Mouse (Mus musculus): ENCODE measurements around the gene C2cd5. TPM values are rescaled to one million over a fixed set of nuclear protein-coding genes. Genes with fewer than 3 reads are reported as not detected.

Gene C2cd5
- 9.6 and 12.0 TPM in 2 replicates for polyA plus RNA-seq (2012; rRNA removed)

DNA sequence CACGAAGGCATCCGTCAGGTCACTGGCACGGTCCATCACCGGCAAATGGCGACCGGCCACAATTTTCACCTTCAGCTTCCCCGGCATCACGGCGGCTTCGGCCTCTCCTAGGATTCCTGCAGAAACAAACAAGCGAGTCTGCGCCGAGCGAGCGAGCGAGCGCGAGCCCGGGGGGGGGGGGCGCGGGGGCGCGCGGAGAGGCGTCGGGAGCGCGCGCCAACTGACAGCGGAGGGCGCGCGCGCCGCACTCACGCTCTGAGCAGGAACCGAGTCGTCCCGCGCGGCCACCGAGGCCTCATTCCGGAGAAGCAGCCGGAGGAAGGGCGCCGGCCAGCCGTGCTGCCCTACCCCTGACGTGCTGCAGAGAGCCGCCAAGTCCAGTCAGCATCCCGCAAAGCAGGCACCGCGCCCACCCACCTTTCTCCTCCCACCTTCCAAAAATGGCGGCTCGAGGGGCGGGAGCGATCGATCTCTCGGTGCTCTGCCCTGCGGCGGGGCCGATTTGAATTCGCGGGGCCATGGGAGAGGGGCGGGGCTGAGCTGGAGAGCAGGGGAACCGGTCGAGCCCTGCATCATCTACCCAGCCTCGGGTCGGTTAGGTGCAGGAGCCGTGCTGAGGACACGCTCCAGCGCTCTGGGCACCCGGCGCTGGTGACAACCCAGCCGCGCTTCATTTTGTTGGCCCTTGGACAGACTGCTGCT, at the start of gene C2cd5:
TSS of gene C2cd5 (minus strand) at position 461 of the 702 bp plus-strand sequence.

DNA sequence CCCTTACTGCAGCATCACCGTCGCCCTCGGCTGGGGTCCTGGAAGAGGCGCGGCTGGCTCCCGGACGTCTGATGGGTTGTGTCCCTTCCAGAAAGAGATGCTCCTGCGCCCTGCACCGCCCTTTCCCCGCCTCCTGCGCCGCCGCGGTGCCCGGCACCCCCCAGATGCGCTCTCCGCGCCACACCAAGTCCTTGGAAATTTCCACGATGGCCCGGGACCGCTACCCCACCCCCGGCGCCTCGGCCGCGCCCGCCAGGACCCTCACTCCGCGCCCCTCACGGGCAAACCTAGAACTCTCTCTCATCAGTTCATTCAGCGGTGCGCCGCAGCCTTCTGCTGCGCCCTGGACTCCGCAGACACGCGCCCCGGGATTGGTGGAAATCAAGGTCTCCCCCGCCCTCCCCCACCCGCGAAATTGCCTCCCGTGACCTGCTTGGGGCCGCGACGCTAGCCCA, 135.8 kb downstream of the C2cd5 start, which contains the start of gene St8sia1:
TSS of gene St8sia1 (minus strand) at position 377 of the 455 bp plus-strand sequence.

Other genes starting within 250 kb of the C2cd5 start
- 0.04 and 0.07 TPM in 2 replicates for gene St8sia1, start 135.7 kb downstream of the C2cd5 start, polyA plus RNA-seq (2012; rRNA removed)
- 18.7 and 19.3 TPM in 2 replicates for gene Etnk1, start 67.1 kb upstream of the C2cd5 start, polyA plus RNA-seq (2012; rRNA removed)